ENCODE assay signal across 8 mouse cellular contexts in genomic region chr10:67911447-67912336, GRCm38 (mm10). TPM values are rescaled to one million over a fixed set of nuclear protein-coding genes. Genes with fewer than 3 reads are reported as not detected.
DNase-seq lines count a peak whose midpoint lies in the region; ATAC-seq and TF ChIP-seq lines count a peak whose summit lies in the region.

No protein-coding gene starts in this region.

- H3K9me3 ChIP-seq in heart, embryonic 11.5 days (replicated peaks; ENCODE audit: control insufficient read depth, low read length), result no peaks in the 10 kb centered on the region
- H3K9me3 ChIP-seq in E14TG2a.4 (ENCODE audit: low read length), result no peaks in the 10 kb centered on the region
- no peaks in the 10 kb centered on the region for H3K9me3 ChIP-seq in forebrain, embryonic 14.5 days (replicated peaks; ENCODE audit: control insufficient read depth, low read length)
- no peaks in the 10 kb centered on the region for H3K9me3 ChIP-seq in limb, embryonic 15.5 days

- TF ChIP-seq POLR2A in olfactory bulb, adult 2 months (IDR thresholded peaks at IDR 0.05; ENCODE audit: insufficient read depth, low read depth, low read length), result no peak

- H3K27ac ChIP-seq in heart, embryonic 11.5 days (ENCODE audit: low read depth, low read length), result no peak overlapping the region
- no peak overlapping the region for H3K27ac ChIP-seq in forebrain, embryonic 14.5 days (ENCODE audit: low read depth, low read length)
- H3K27ac ChIP-seq in limb, embryonic 15.5 days, result no peak overlapping the region
- H3K27ac ChIP-seq in olfactory bulb, adult 2 months (ENCODE audit: insufficient read depth, low read depth, low read length), result no peak overlapping the region

- intact Hi-C loops in heart, postnatal 36 days (cut with DNase I), result no loop called here

- DNase-seq in heart, postnatal 36 days, result no peak
- no peak for DNase-seq in forebrain, embryonic 14.5 days (ENCODE audit: low spot score)
- no peak for DNase-seq in layer of hippocampus, adult 9-10 months (ENCODE audit: low spot score)
- DNase-seq in cerebellum, adult 11-12 months, result no peak

- no peak for TF ChIP-seq CTCF in E14TG2a.4 (conservative IDR thresholded peaks at IDR 0.05; ENCODE audit: low read length)
- TF ChIP-seq CTCF in olfactory bulb, adult 2 months (IDR thresholded peaks at IDR 0.05; ENCODE audit: insufficient read depth, low read depth, low read length), result no peak

- WGBS in heart, embryonic 11.5 days (ENCODE audit: insufficient replicate concordance), result 22% methylated on average over 32 of the region's 33 CpGs
- 20% methylated on average over 33 of the region's 33 CpGs for WGBS in forebrain, embryonic 14.5 days
- 19% methylated on average over 33 of the region's 33 CpGs for WGBS in limb, embryonic 15.5 days
- WGBS in olfactory bulb, adult 2 months, result 14% methylated on average over 33 of the region's 33 CpGs

- H3K36me3 ChIP-seq in heart, embryonic 11.5 days (ENCODE audit: control insufficient read depth, insufficient read depth, low read length), result no peaks in the 10 kb centered on the region
- peaks cover 18% of the 10 kb centered on the region; the same call in 1 of the 2 replicates for H3K36me3 ChIP-seq in E14TG2a.4 (ENCODE audit: insufficient read depth, low read length)
- no peaks in the 10 kb centered on the region for H3K36me3 ChIP-seq in forebrain, embryonic 14.5 days (ENCODE audit: control insufficient read depth, insufficient read depth, low read length)
- H3K36me3 ChIP-seq in limb, embryonic 15.5 days, result no peaks in the 10 kb centered on the region

- ATAC-seq in heart, embryonic 11.5 days (replicated peaks; ENCODE audit: insufficient number of reproducible peaks, low FRiP score, low TSS enrichment), result peak; percentile 10; the same call in 1 of the 2 replicates
- ATAC-seq in forebrain, embryonic 14.5 days, result peak; percentile 54
- 0 out of 2 replicates have a peak, but pooled peaks have one; percentile 10 for ATAC-seq in limb, embryonic 15.5 days (ENCODE audit: insufficient number of reproducible peaks, low FRiP score, low TSS enrichment, low read depth)

- H3K27me3 ChIP-seq in heart, embryonic 11.5 days (ENCODE audit: control insufficient read depth, insufficient read depth, low read length), result peaks cover 8% of the 10 kb centered on the region
- peaks cover 41% of the 10 kb centered on the region for H3K27me3 ChIP-seq in E14TG2a.4 (ENCODE audit: insufficient read depth, low read length)
- H3K27me3 ChIP-seq in forebrain, embryonic 14.5 days (replicated peaks; ENCODE audit: control insufficient read depth, insufficient read depth, low read length), result no peaks in the 10 kb centered on the region
- no peaks in the 10 kb centered on the region for H3K27me3 ChIP-seq in limb, embryonic 15.5 days

- H3K4me3 ChIP-seq in heart, embryonic 11.5 days (ENCODE audit: low read depth, low read length), result peak overlapping the region; percentile 68
- peak overlapping the region; percentile 89 for H3K4me3 ChIP-seq in E14TG2a.4 (replicated peaks; ENCODE audit: low read length)
- peak overlapping the region; percentile 61 for H3K4me3 ChIP-seq in forebrain, embryonic 14.5 days (ENCODE audit: low read depth, low read length)
- peak overlapping the region; percentile 62 for H3K4me3 ChIP-seq in limb, embryonic 15.5 days
- H3K4me3 ChIP-seq in olfactory bulb, adult 2 months (ENCODE audit: insufficient read depth, low read depth, low read length), result peak overlapping the region; percentile 56

- H3K4me2 ChIP-seq in heart, embryonic 11.5 days, result peak overlapping the region; percentile 99
- peak overlapping the region; percentile 95 for H3K4me2 ChIP-seq in forebrain, embryonic 14.5 days (ENCODE audit: low read length)
- H3K4me2 ChIP-seq in limb, embryonic 15.5 days, result peak overlapping the region; percentile 94

- H3K9ac ChIP-seq in heart, embryonic 11.5 days (ENCODE audit: low read depth, low read length), result peak overlapping the region; percentile 70; the same call in 1 of the 2 replicates
- H3K9ac ChIP-seq in forebrain, embryonic 14.5 days (ENCODE audit: low read length), result peak overlapping the region; percentile 76
- peak overlapping the region; percentile 45 for H3K9ac ChIP-seq in limb, embryonic 15.5 days

- H3K4me1 ChIP-seq in heart, embryonic 11.5 days (ENCODE audit: control insufficient read depth, insufficient read depth, low read length), result no peaks in the 10 kb centered on the region
- peaks cover 16% of the 10 kb centered on the region for H3K4me1 ChIP-seq in E14TG2a.4 (replicated peaks; ENCODE audit: low read depth, low read length)
- no peaks in the 10 kb centered on the region for H3K4me1 ChIP-seq in forebrain, embryonic 14.5 days (ENCODE audit: control insufficient read depth, insufficient read depth, low read length)
- H3K4me1 ChIP-seq in limb, embryonic 15.5 days, result peaks cover 11% of the 10 kb centered on the region; the same call in 1 of the 2 replicates
- 0 out of 2 replicates have a peak, but pooled peaks cover 2% of the 10 kb centered on the region for H3K4me1 ChIP-seq in olfactory bulb, adult 2 months (ENCODE audit: control insufficient read depth, insufficient read depth, low read length)

RNA-seq across cellular contexts. Expression of gene Zfp365, which starts 0.8 kb away (rescaled TPM):
- polyA plus RNA-seq in heart, embryonic 11.5 days (2014; fragmentation: Nextera tagmentation; extraction: Ambion mirVana), result 0.76 and 0.77 TPM in 2 replicates
- under 1 TPM; 0.49 to 0.56 TPM for total RNA-seq in heart, postnatal 36 days (2021)
- polyA plus RNA-seq in forebrain, embryonic 14.5 days (2014; fragmentation: Nextera tagmentation; extraction: Ambion mirVana), result 1.2 and 1.8 TPM in 2 replicates
- polyA plus RNA-seq in limb, embryonic 15.5 days (2015; fragmentation: Nextera tagmentation; extraction: Ambion mirVana), result 1.7 and 1.9 TPM in 2 replicates
- polyA plus RNA-seq in olfactory bulb, adult 2 months (2012; ENCODE audit: insufficient read depth, insufficient read length, low replicate concordance, missing spikeins), result not detected in 2 replicates

Comparison
In these comparisons a context has a peak if more than half of its experiments do, and no peak if none do; other contexts are left out.
1. RNA of gene Zfp365, which starts 0.8 kb away (polyA plus RNA-seq): not detected in olfactory bulb, adult 2 months; 1.7 to 1.9 TPM in limb, embryonic 15.5 days, 1.2 to 1.8 TPM in forebrain, embryonic 14.5 days and 0.76 to 0.77 TPM in heart, embryonic 11.5 days; every median in the first group is over 10 times any median in the second.
2. Peak in every context shown above with its lines, with median percentiles within 50 percentile points of each other: ATAC-seq, H3K4me2 ChIP-seq, H3K4me3 ChIP-seq and H3K9ac ChIP-seq.